Mouse (Mus musculus): Measurements from ENCODE around the gene Prmt9.
A peak's percentile ranks its signal among the peaks of the same experiment; 100 is the strongest.

Prmt9 gene

DNA sequence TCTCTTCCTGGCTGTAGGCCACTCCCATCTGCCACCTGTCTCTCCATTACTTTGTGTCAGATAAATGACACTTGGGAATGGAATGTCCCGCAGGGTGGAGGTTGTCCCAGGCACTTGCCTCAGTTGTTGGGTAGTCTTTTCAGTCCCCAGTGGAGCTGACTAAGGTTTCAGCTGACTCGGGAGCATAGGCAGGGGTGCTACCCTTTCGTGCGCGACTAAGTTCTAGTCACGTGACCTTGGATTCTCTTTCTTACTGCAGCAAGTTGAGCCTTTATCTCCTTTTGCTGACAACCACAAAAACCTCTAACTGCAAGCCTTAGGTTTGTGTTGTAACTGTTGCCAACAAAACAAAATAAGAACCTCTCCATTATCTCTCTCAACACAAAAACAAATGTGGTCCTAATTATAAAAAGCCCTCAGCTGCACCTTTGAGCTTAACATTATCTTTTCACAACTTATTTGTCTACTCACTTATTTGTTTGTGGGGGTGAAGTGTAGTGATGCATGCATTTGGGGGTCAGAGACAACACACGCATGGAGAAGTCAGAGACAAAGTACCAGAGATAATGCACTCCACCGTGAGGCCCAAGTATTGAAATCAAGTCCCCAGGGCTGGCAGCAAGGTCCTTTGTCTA, 14.7 kb upstream of the Prmt9 start:
- no peak for DNase-seq (ENCODE audit: low spot score)

DNA sequence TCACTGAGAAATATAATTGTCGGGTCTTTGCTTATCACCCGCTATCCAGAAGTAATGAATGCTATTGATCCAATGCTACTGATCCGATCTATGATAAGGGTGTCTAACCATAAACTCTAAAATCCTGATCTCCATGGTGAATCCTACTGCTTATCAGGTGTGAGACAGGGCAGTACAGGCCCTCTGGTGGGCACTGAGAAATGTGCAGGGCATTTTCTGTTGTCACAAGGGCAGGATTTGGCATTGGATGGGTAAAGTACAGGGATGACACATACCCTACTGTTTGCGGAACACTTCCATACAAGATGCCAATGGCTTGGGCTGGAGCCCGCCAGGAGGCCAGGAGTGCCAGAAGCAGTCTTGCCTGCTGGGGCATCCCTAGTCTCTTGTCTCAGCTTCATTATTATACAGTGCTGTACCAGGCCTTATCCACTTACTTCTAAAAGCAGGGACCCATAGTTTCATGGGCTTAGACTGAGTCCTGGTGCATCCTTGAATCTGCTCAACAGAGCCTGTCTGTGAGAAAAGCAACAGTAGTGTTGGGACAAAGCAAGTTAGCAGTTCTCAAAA, 14.1 kb upstream of the Prmt9 start:
- DNase-seq (ENCODE audit: low spot score), result peak; percentile 61

DNA sequence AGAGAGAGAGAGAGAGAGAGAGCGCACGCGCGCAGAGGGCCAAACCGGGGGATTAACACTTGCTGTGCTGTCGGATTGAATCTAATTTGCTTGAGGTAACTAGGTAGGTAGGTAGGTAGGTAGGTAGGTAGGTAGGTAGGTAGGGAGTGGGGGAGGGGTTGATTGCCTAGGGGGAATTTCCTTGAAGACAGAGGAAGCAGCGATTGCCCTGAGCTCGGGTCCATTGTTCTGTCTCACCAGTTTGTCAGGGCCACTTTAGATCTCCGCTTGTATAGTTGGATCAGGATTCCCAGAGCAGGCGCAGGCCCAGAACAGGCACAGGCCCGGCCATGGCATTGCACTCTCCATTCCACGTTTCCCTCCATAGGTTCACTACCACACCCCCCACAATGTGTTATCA, 12.4 kb upstream of the Prmt9 start:
- DNase-seq (ENCODE audit: low spot score), result no peak

DNA sequence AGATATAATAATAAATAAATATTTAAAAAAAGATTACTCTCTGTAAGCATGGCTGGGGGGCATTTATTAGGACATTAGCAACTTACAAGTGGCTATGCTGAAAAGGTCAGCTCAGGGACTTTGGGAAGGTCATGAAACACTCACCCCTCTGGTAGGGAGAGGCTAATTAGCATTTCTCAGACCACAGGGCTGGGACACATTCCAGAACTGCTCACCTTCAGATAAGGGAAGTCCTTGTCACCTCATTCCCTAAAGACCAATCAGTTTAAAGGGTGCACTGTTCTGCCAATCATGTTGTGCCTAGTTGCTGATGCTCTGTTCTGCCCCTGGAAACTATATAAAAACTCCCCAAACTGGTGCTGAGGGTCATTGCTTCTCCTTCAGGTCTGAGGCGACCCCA, 10.9 kb upstream of the Prmt9 start:
- DNase-seq (ENCODE audit: low spot score), result no peak

DNA sequence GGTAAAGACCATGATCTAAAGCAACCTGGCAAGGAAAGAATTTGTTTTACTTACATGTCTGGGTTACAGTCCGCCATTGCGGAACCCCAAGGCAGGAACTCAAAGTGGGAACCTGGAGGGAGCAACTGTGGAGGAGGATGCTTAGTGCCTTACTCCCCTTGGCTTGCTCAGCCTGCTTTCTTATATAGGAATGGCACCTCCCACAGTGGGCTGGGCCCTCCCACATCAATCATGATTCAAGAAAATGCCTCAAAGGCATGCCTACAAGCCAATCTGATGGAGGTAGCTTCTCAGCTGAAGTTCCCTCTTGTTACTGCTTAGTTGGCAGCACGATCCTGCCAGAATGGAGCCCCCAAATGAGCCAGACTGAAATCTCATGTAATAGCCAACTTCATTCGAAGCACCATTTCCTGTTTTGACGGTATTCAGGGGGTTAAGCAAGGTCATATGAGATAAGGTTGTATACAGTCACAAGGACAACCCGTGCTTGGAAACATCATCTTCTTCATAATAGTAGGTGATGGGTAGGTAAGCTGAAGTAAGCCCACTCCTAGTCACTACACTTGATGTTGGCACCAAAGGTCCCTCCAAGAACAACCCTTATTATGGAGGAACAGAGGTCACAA, 5.9 kb upstream of the Prmt9 start:
- DNase-seq (ENCODE audit: low spot score), result no peak

DNA sequence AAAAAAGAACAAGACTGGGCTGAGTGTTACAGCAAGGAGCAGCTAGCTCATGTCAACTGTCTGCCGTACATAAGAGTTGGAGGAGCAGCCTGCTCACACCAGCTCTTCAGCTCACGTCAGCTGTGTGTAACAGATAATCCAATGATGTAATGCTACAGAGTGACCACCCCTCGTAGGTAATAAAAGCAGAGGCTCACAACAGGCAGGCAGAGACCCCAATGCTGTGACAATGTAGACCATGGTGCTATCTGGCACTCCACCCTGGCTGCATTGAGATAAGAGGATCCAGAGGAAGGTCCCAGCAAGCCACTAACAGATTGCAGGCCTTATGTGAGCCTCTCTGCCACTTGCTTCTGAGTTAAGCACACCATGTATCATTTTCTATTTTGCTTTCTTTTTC, 4.8 kb upstream of the Prmt9 start:
- DNase-seq (ENCODE audit: low spot score), result no peak

DNA sequence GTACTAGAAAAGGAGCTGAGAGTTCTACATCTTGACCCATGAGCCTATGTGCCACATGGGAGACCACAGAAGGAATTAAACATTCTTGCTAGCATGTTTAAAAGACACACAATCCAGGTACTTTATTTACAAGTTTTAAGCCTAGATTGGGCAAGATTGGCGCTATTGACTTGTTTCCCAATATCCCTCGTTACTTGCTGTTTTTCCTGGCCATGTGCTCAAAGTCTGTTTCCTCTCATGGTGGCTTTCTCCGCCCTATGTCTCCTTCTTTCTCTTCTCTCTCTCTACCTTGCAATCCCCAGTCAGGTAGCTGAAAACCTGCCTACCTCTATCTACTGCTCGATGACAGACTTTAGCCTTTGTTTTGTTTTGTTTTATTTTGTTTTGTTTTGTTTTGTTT, 3.6 kb upstream of the Prmt9 start:
- no peak for DNase-seq (ENCODE audit: low spot score)

DNA sequence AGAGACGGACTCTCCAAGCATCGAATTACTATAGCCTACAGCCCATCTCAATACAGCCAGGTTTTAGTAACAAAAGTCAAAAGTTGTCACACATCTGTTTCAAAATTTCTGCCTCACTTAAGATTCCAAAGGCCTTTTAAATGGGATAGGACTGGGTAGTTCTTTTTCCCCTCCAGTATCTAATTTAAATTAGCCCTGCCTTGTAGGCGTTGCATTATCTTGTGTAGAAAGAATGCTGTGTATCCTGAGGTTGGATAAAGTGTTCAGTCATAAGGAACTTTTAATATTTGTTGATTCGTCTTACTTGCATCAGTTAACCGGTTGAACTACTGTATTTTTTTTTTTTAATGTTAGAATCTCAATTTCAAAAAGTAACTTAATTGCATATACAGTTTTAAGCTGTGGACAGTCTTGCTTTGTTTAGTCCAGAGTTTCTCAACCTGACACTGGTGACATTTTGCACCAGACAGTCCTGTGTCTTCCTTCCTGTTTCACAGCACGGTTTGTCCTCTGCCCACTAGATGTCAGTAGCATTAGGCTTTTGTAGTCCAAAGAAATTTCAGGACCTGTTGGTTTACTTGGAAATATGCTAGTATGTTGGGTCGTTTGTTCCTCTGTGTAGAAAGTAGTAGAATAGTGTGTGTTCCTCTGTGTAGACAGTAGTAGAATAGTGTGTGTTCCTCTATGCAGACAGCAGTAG, 834 bp downstream of the Prmt9 start:
- DNase-seq (ENCODE audit: low spot score), result peak; percentile 36

DNA sequence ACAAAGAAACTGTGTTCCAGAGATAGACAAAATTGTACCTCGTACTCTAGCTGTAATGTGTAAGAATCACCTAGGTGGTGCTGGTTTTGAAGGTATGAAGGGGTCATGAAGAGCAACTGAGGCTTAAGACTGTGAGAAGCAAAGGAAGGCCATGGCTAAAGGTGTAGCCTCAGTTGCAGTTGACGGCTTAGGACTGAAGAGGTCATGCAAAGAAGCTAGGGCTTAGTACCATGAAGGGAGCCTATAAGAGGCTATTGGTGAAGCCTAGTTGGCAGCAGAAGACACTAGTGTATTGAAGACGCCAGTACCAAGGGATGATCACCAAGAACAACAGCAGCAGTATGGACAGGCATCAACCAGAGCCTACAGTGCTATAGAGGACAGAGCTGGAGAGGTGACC, 3.3 kb downstream of the Prmt9 start:
- no peak for DNase-seq (ENCODE audit: low spot score)

DNA sequence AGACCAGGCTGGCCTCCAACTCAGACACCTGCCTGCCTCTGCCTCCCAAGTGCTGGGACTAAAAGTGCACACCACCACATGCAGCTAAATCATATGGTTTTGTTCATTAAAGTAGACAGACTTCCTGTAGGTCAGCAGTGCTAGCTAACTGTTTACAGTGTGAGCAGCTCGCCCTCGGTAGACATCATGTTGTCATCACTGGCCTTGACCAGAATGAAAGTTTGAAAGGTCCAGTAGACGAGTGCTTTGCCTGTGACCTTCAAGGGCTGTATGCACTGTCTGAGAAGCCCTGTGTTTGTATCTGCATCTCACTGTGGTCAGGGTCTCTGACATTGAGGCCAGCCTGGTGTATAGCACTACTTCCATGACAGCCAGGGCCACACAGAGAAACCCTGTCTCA, 12.2 kb downstream of the Prmt9 start:
- DNase-seq (ENCODE audit: low spot score), result no peak

DNA sequence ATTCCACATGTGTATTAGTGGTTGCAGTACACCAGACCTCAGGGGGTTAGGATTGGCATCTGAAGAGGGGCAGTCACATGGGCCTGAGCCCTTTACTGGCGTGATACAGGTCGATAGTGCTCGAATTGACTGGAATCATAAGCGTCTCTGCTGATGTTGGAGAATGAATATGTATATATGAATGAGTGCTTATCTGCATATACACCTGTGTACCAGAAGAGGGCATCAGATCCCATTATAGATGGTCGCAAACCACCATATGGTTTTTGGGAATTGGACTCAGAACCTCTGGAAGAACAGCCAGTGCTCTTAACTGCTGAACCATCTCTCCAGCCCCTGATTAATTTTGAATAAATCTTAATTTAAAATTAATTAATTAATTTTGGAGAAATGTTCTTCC, 25.0 kb downstream of the Prmt9 start:
- DNase-seq (ENCODE audit: low spot score), result no peak

DNA sequence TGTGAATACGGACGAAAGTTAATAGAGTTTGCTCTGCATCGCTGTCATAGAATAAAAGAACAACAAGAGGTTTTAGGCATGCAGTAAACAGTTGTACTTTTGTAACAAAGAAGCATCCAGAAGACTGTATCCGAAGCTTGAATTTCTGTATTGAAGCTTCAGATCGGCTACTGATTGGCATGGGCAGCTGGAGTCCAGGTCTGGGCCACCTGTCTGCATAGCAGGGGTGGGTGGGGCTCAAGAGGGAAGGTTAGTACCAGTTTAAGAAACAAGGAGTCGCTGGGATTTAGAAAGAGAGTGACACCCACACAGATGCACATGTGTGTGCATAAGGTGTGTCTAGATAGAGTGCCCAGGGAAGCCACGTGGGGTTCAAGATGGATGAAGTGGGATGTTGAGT, 28.5 kb downstream of the Prmt9 start:
- no peak for DNase-seq (ENCODE audit: low spot score)

DNA sequence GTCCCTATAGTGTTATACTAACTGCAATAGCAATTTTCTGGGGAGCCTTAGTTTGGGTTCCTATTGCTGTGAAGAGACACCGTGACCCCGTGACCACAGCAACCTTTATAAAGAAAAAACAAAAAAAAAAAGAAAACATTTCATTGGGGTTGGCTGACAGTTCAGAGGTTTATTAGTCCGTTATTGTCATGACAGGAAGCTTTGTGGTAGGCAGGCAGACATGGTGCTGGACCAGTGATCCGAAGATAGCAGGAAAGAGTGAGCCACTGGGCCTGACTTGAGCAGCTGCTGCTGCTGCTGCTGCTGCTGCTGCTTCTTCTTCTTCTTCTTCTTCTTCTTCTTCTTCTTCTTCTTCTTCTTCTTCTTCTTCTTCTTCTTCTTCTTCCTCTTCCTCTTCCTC, 35.0 kb downstream of the Prmt9 start:
- no peak for DNase-seq (ENCODE audit: low spot score)

DNA sequence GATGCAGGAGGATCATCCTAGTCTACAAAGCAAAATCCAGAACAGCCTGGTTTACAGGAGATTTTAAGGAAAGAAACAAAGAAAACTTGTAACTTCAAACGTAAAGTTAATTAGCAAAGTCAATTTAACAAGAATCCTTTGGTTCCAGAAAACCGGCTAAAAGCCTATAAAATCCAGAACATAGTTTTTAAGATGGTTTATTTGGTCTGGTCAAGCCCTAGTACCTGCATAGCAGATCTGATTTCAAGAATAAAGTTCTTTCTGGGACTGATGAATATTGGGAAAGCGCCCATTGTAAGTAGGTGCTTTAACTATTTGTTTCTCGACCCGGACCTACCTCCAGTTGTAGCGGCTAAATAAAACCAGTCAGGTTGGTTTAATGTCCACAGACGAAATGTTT, 60.4 kb downstream of the Prmt9 start:
- DNase-seq (ENCODE audit: low spot score), result no peak

DNA sequence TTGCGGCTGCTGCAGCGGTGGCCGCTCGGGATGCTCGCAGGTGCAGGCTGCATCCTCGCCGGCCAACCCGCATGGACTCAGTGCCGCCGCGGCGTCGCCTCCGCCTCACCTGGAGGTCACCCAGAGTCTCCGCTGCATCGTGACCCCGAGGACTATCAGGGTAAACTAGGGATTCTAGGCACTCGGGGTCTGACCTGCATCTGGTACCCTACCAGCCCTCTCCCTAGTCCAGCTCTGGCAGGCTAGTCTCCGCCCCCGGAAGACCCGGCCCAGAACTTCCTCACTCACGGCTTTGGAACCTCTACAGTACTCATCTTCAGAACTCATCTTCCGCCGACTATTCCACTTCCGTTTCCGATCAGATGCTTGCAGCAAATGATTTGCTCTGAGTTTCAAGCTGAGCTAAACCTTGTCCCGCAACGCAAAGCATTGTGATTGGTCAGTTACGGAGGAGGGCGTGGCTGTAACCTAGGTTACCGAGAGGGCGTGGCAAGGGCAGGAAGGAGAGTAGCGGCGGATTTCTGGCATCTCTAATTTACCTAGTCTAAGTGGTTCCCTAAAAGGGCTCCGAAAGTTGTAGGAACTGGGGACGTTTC, 61.3 kb downstream of the Prmt9 start, which contains the start of gene Tmem184c:
Gene Tmem184c (minus strand): TSS at position 325 of the 596 bp plus-strand sequence.
- DNase-seq (ENCODE audit: low spot score), result peak; percentile 99

DNA sequence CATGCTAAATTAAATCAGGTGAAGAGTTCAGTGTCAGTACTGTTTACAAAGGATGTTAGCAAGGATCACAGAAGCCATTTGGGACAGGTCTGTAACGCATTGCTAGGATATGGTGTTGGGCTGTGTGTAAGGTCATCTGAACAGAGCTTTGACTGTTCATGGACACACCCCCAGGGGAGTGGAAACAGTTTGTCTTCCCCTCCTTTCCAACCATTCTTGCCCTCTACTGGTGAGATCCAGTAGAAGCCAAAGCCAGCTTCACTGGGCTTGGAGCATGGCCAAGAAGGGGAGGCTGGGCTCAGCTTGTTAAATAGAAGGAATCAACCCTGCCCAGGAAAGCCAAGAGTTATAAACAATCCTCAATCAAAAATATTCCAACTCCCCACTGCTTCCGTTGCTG, 68.7 kb downstream of the Prmt9 start:
- DNase-seq (ENCODE audit: low spot score), result peak; percentile 20

DNA sequence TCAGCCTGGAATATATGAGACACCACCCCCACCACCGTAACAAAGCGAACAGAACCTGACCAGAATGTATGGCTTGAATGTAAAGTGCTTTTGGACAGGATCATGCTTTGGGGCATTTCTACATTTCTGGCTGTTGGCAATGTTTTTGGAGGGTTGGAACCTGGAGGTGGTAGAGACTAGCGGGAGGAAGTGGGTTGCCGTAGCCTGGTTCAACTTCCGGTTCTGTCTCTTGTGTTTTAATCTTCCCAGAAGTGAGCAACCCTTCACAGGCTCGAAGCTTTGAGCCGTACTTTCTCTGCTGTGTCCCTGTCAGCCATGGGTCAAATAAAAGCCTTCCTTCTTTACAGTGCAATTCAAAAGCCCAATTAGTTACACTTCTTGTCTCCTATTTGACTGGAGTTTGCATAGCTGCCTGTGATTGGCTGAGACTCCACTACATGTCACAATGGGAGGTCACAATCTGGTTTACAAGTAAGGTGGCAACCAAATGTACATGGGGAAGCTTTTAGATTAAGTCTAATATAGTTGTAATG, 74.5 kb downstream of the Prmt9 start:
- DNase-seq (ENCODE audit: low spot score), result no peak

DNA sequence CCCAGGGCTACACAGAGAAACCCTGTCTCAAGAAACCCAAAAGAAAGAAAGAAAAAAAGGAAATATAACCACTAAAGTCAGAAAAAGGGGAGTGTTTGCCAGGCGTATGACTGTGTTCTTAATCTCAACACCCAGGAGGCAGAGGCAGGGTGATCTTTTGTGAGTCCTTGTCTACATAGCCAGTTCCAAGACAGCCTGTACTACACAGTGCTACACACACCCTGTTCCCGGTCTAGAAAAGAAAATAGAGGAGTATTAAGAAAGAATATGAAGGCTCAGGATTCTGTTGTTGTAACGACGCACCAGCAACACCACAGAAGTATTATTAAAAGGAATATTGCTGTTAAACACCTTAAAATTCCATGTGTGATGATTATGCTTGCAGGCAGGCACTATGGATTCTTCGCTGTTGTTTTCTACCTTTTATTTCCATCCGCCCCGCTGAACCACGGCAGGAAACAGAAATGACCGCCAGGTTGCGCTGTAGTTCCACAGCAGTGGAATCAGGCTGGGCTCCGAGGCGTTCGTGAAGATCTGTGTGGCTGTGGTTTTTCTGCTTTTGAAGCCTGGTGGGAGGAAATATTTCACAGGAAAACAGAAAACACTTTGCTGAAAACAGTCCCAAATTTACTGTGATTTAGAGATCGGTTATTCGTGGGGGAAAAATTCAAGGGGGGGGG, 80.8 kb downstream of the Prmt9 start:
- DNase-seq (ENCODE audit: low spot score), result peak; percentile 79

DNA sequence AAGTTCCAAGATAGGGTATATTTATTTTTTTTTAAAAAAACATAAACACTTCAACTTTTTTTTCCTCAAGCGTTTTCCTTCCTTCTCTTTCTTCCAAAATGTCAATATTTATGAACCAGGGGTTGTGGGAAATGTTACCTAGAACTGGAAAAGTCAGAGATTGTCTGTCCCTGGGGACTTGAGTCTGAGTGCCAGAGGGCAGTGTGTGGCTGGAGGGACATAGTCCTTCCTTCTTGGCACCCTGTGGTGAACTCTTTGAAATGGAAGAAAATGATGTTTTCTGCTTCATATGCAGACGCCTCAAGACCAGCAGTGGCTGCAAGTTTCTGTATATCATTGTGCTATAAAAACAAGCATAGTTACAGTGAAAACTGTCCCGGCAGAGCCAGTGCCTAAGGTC, 81.5 kb downstream of the Prmt9 start:
- DNase-seq (ENCODE audit: low spot score), result no peak
